Mouse (Mus musculus): ENCODE measurements at regions not wholly inside any gene's neighbourhood (a gene's known extent, or its start where the extent isn't known, plus 50 kb on each side); places are given as distances from the start of the nearest gene placed in this dataset.

GRCm38 (mm10) chr12:26130811-26131210 is 284.2 kb downstream of the Rnf144a start:
- Histone ChIP-seq H3K9me3 (ENCODE audit: control insufficient read depth, insufficient read depth, low read depth, low read length) (no peaks in the 10 kb centered on the region), H3K4me3 (ENCODE audit: insufficient read depth in 1 of 2, low read depth in 1 of 2, low read length in 2 of 2, poor library complexity in 1 of 2, severe bottlenecking in 1 of 2) (no peak overlapping the region), H3K27ac (ENCODE audit: insufficient read depth, low read depth, low read length, poor library complexity, severe bottlenecking) (no peak overlapping the region), H3K36me3 (ENCODE audit: control insufficient read depth, insufficient read depth, low read length, poor library complexity, severe bottlenecking) (no peaks in the 10 kb centered on the region), H3K9ac (ENCODE audit: insufficient read depth, low read depth, low read length, poor library complexity, severe bottlenecking) (no peak overlapping the region), H3K4me1 (ENCODE audit: control insufficient read depth in 2 of 2, insufficient read depth in 2 of 2, low read length in 2 of 2, poor library complexity in 1 of 2) (no peaks in the 10 kb centered on the region)
- TF ChIP-seq HCFC1 (IDR thresholded peaks at IDR 0.05; ENCODE audit: borderline replicate concordance, insufficient read depth, low read length) = no peak
- TF ChIP-seq CHD2 (IDR thresholded peaks at IDR 0.05; ENCODE audit: low read depth, low read length) = no peak
- no peak for TF ChIP-seq ZC3H11A (IDR thresholded peaks at IDR 0.05; ENCODE audit: borderline replicate concordance, low read depth, low read length)
- no peak for TF ChIP-seq MAFK (IDR thresholded peaks at IDR 0.05; ENCODE audit: insufficient read depth, low read depth, low read length)
- no peak for TF ChIP-seq ZNF384 (IDR thresholded peaks at IDR 0.05; ENCODE audit: low read depth, low read length)
- DNase-seq (ENCODE audit: low read depth, low spot score) = no peak
- in situ Hi-C loops (cut with MboI; ENCODE audit: low sequenced_read_pairs in 2 of 2, unreplicated experiment in 2 of 2) = no loop called here

GRCm38 (mm10) chr12:26130011-26130410 is 285.0 kb downstream of the Rnf144a start:
- no peak overlapping the region for H3K27ac ChIP-seq (ENCODE audit: insufficient read depth, low read depth, low read length, poor library complexity, severe bottlenecking)
- in situ Hi-C loops (cut with MboI; ENCODE audit: low sequenced_read_pairs in 2 of 2, unreplicated experiment in 2 of 2) = no loop called here
- DNase-seq (ENCODE audit: low read depth, low spot score) = no peak
- H3K9ac ChIP-seq (ENCODE audit: insufficient read depth, low read depth, low read length, poor library complexity, severe bottlenecking) = no peak overlapping the region
- H3K9me3 ChIP-seq (ENCODE audit: control insufficient read depth, insufficient read depth, low read depth, low read length) = no peaks in the 10 kb centered on the region
- no peaks in the 10 kb centered on the region for H3K4me1 ChIP-seq (ENCODE audit: control insufficient read depth in 2 of 2, insufficient read depth in 2 of 2, low read length in 2 of 2, poor library complexity in 1 of 2)
- TF ChIP-seq HCFC1 (IDR thresholded peaks at IDR 0.05; ENCODE audit: borderline replicate concordance, insufficient read depth, low read length) = no peak
- no peak for TF ChIP-seq CHD2 (IDR thresholded peaks at IDR 0.05; ENCODE audit: low read depth, low read length)
- TF ChIP-seq ZC3H11A (IDR thresholded peaks at IDR 0.05; ENCODE audit: borderline replicate concordance, low read depth, low read length) = no peak
- TF ChIP-seq MAFK (IDR thresholded peaks at IDR 0.05; ENCODE audit: insufficient read depth, low read depth, low read length) = no peak
- TF ChIP-seq ZNF384 (IDR thresholded peaks at IDR 0.05; ENCODE audit: low read depth, low read length) = no peak
- H3K36me3 ChIP-seq (ENCODE audit: control insufficient read depth, insufficient read depth, low read length, poor library complexity, severe bottlenecking) = no peaks in the 10 kb centered on the region
- H3K4me3 ChIP-seq (ENCODE audit: insufficient read depth in 1 of 2, low read depth in 1 of 2, low read length in 2 of 2, poor library complexity in 1 of 2, severe bottlenecking in 1 of 2) = no peak overlapping the region

- no peak overlapping the region for H3K27ac ChIP-seq (ENCODE audit: insufficient read depth, low read depth, low read length, poor library complexity, severe bottlenecking)
- no peak overlapping the region for H3K4me3 ChIP-seq (ENCODE audit: insufficient read depth in 1 of 2, low read depth in 1 of 2, low read length in 2 of 2, poor library complexity in 1 of 2, severe bottlenecking in 1 of 2)
- DNase-seq (ENCODE audit: low read depth, low spot score) = no peak
- H3K9ac ChIP-seq (ENCODE audit: insufficient read depth, low read depth, low read length, poor library complexity, severe bottlenecking) = no peak overlapping the region
- in situ Hi-C loops (cut with MboI; ENCODE audit: low sequenced_read_pairs in 2 of 2, unreplicated experiment in 2 of 2) = no loop called here
- no peaks in the 10 kb centered on the region for H3K36me3 ChIP-seq (ENCODE audit: control insufficient read depth, insufficient read depth, low read length, poor library complexity, severe bottlenecking)
- no peaks in the 10 kb centered on the region for H3K9me3 ChIP-seq (ENCODE audit: control insufficient read depth, insufficient read depth, low read depth, low read length)
- TF ChIP-seq ZNF384 (IDR thresholded peaks at IDR 0.05; ENCODE audit: low read depth, low read length) (no peak), HCFC1 (IDR thresholded peaks at IDR 0.05; ENCODE audit: borderline replicate concordance, insufficient read depth, low read length) (no peak), ZC3H11A (IDR thresholded peaks at IDR 0.05; ENCODE audit: borderline replicate concordance, low read depth, low read length) (no peak), CHD2 (IDR thresholded peaks at IDR 0.05; ENCODE audit: low read depth, low read length) (no peak), MAFK (IDR thresholded peaks at IDR 0.05; ENCODE audit: insufficient read depth, low read depth, low read length) (no peak)
- no peaks in the 10 kb centered on the region for H3K4me1 ChIP-seq (ENCODE audit: control insufficient read depth in 2 of 2, insufficient read depth in 2 of 2, low read length in 2 of 2, poor library complexity in 1 of 2)
Observed at GRCm38 (mm10) chr12:26129511-26129910, 285.5 kb downstream of the Rnf144a start.

DNA sequence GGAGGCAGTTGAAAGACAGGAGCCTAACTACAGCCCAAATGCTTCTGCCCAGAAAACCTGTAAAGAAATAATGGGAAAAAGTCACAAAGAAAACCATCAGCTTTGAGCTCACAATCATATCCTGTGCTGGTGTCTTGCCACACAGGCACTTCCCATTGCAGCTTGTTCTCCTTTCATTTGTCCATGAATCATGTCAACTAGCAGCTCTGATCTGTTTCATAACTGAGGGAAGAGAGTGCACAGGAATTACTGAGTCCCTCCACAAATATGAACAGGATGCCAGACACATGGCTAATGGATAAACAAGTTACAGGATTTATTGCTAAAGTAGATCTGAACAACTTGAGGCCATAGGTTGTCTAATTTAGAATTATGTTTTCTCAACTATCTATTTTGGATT is 286.2 kb downstream of the Rnf144a start:
- H3K9ac ChIP-seq (ENCODE audit: insufficient read depth, low read depth, low read length, poor library complexity, severe bottlenecking) = no peak overlapping the region
- no peak for TF ChIP-seq ZNF384 (IDR thresholded peaks at IDR 0.05; ENCODE audit: low read depth, low read length)
- H3K4me3 ChIP-seq (ENCODE audit: insufficient read depth in 1 of 2, low read depth in 1 of 2, low read length in 2 of 2, poor library complexity in 1 of 2, severe bottlenecking in 1 of 2) = no peak overlapping the region
- no peak overlapping the region for H3K27ac ChIP-seq (ENCODE audit: insufficient read depth, low read depth, low read length, poor library complexity, severe bottlenecking)
- no peaks in the 10 kb centered on the region for H3K36me3 ChIP-seq (ENCODE audit: control insufficient read depth, insufficient read depth, low read length, poor library complexity, severe bottlenecking)
- in situ Hi-C loops (cut with MboI; ENCODE audit: low sequenced_read_pairs in 2 of 2, unreplicated experiment in 2 of 2) = no loop called here
- H3K9me3 ChIP-seq (ENCODE audit: control insufficient read depth, insufficient read depth, low read depth, low read length) = no peaks in the 10 kb centered on the region
- DNase-seq (ENCODE audit: low read depth, low spot score) = no peak
- no peaks in the 10 kb centered on the region for H3K4me1 ChIP-seq (ENCODE audit: control insufficient read depth in 2 of 2, insufficient read depth in 2 of 2, low read length in 2 of 2, poor library complexity in 1 of 2)

DNA sequence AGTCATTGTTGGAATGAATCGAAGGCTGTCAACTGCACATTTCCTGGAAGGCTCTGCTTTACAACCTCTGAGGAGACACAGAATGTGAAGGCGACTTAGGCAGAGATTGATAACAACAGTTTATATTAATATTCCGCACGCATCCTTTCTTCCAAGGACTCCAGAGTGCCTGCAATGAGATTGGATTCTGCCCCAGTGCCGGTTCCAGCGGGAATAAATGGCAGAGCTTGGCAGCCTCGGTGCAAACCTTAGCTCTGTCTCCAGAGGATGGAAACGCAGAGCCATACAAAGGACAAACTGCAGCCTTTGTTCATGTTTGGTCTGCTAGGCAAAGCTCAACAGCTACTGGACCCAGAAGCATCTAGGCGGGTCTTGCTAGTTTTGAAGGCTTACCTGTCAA is 288.8 kb downstream of the Rnf144a start:
- no peak overlapping the region for H3K9ac ChIP-seq (ENCODE audit: insufficient read depth, low read depth, low read length, poor library complexity, severe bottlenecking)
- no peak overlapping the region for H3K4me3 ChIP-seq (ENCODE audit: insufficient read depth in 1 of 2, low read depth in 1 of 2, low read length in 2 of 2, poor library complexity in 1 of 2, severe bottlenecking in 1 of 2)
- H3K9me3 ChIP-seq (ENCODE audit: control insufficient read depth, insufficient read depth, low read depth, low read length) = no peaks in the 10 kb centered on the region
- TF ChIP-seq HCFC1 (IDR thresholded peaks at IDR 0.05; ENCODE audit: borderline replicate concordance, insufficient read depth, low read length) (no peak), ZC3H11A (IDR thresholded peaks at IDR 0.05; ENCODE audit: borderline replicate concordance, low read depth, low read length) (no peak), ZNF384 (IDR thresholded peaks at IDR 0.05; ENCODE audit: low read depth, low read length) (no peak), MAFK (IDR thresholded peaks at IDR 0.05; ENCODE audit: insufficient read depth, low read depth, low read length) (no peak), CHD2 (IDR thresholded peaks at IDR 0.05; ENCODE audit: low read depth, low read length) (no peak)
- no peak overlapping the region for H3K27ac ChIP-seq (ENCODE audit: insufficient read depth, low read depth, low read length, poor library complexity, severe bottlenecking)
- H3K4me1 ChIP-seq (ENCODE audit: control insufficient read depth in 2 of 2, insufficient read depth in 2 of 2, low read length in 2 of 2, poor library complexity in 1 of 2) = no peaks in the 10 kb centered on the region
- in situ Hi-C loops (cut with MboI; ENCODE audit: low sequenced_read_pairs in 2 of 2, unreplicated experiment in 2 of 2) = no loop called here
- no peaks in the 10 kb centered on the region for H3K36me3 ChIP-seq (ENCODE audit: control insufficient read depth, insufficient read depth, low read length, poor library complexity, severe bottlenecking)
- no peak for DNase-seq (ENCODE audit: low read depth, low spot score)
